Mouse (Mus musculus) fibroblast of lung, adult 2 months (primary cell): ENCODE data around the gene Moap1.

Experiments used
- DNase-seq: peaks from one replicate; pipeline ENCODE4 v3.0.0-alpha.2; 2011; ENCODE audit warnings: low read depth

Gene Moap1

GRCm38 (mm10) chr12:102705216-102705871 is 38.1 kb downstream of the Moap1 start:
- DNase-seq = no peak

- no peak for DNase-seq
Measured at GRCm38 (mm10) chr12:102704457-102705198, 38.8 kb downstream of the Moap1 start, which contains the start of gene Itpk1. Gene Itpk1 (minus strand): TSS chr12:102704930.

DNA sequence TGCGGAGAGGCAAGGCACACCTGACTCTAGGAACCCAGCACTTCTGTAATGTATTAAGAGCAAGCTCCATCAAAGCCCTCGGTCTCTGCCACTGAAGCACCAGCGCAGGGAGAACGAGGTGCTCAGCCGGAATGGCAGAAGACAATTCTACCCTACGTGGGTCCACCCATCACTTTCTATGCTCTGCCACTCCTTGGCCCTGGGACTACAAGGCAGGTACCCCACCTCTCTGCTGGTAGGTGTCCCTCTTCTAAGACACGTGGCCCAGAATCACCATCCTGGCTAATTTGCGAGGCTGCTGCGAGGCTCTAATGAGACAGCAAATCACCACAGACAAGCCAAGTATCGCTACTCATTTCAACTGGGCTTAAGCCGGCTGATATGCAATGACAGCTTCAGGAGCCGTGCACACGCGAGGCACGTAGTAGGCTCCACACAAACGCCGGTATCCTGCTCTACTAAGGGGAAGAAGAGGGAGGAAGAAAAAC is 39.5 kb downstream of the Moap1 start:
- no peak for DNase-seq

DNA sequence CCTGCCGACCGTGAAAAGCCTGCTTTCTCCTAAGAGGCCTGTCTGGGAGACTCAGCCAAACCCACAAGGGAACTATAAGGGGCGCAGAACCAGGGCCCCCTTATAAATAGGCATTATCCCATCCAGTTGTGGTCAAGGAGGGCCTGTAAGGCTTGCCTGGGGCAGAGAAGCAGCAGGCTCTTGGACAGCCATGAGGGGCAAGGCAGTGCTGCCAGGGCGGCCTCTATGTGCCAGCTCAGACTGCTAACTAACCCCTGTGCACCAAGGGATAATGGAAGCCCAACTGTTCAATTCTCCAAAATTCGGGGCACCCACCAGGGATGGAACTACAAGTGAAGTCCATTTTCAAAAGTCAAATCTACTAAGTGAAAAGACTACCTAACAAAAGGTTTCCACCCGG is 40.0 kb downstream of the Moap1 start:
- no peak for DNase-seq

DNA sequence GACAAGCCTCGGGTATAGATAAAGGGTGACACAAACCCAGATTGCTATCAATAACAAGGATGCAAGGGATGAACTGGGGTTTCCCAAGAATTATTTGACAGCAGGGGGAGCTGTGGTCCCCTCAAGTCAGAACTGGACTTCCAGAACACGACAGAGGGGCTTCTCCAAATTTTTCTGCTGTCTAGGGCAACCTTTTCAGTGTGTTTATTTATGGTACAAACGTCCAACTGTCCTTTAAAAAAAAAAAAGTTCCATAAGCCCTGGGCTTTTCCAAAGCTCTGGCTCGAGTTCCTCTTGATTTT is 40.4 kb downstream of the Moap1 start:
- no peak for DNase-seq

GRCm38 (mm10) chr12:102702356-102703110 is 40.9 kb downstream of the Moap1 start:
- DNase-seq = no peak

DNA sequence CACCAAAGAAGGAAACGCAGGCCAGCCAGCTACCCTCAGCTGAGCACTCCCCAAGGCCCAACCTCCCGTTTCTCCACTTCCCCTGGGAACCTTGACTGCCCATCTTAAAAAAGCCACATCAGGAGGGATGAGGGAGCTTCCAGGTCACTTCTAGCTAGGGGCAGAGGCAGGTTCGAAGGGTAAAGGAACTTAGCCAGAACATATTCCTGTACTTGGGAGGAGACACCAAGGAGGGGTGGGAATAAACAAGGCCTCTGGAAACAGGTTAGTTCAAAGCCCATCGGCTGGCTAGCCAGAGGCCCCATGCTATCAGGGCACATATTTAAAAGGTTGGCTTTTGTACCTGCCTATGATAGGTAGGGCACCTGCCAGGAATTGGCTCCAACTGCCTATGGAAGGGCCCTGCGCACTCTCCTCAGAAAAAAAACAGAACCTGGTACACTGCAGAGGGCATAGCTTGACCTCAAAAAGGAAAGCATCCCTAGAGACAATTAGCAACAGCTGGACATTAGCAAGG is 41.7 kb downstream of the Moap1 start:
- DNase-seq = no peak

GRCm38 (mm10) chr12:102700453-102700852 is 43.0 kb downstream of the Moap1 start:
- DNase-seq = no peak

DNA sequence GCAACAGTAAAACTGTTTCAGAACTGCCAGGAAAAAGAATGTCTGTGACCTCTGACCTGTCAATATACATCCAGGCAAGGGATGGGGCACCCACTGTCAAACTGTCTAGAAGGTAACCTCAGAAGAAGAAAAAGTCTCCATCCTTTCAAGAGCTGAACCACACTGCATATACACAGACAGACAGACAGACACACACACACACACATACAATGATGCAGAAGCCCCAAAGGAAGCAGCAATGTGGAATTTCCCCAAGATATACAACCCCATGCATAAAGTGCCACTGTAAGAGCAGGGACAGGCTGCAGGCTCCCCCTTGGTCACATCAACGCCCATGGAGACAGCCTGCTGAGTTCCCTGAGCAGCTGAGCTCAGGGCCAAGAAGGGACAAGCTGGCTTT is 44.3 kb downstream of the Moap1 start:
- no peak for DNase-seq

DNA sequence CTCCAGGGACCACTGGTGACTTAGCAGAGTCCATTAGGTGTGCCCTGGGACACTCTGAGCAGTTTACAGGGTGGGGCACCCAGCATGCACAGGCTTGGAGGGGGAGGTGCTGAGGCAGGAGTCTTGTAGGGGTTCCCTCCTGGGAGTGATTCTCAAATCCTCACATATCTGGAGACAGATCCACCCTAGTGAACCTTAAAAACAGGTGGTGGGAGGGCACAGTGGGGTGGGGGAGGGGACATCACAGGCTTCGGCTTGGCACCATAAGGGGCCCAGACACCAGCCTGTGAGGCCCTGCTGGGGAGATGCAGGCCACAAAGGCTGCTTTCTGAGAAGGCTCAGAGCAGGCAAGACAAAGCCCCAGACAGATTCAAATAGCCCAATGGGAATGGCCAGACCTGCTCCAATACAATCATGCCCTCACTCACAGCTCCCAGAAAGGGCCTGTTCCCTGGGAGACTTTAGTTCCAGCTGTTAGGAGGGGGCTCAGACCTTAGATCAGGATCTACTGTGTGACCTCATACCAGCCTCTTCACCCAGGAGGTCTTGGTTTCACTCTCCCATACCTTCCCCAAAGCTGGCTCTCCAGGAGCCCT is 45.3 kb downstream of the Moap1 start:
- DNase-seq = no peak

DNA sequence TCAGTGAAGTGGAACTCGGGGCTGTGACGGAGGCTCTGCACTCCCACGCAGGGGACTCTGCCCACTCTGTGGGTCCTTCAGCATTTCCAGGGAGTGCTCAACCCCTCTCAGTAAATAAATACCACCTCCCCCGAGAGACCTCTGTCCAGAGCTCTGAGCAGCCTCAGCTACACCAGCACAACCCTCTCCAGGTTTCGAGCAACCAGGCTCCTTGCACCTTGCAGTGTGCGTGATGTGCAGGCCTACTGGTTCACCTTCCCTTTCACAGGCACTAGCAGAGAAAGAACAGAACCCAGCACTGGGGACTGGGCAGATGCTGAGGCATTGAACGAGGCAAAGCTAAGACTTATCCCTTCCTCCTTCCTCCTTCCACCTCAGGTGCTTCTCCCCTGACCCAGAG is 46.1 kb downstream of the Moap1 start:
- DNase-seq = no peak

DNA sequence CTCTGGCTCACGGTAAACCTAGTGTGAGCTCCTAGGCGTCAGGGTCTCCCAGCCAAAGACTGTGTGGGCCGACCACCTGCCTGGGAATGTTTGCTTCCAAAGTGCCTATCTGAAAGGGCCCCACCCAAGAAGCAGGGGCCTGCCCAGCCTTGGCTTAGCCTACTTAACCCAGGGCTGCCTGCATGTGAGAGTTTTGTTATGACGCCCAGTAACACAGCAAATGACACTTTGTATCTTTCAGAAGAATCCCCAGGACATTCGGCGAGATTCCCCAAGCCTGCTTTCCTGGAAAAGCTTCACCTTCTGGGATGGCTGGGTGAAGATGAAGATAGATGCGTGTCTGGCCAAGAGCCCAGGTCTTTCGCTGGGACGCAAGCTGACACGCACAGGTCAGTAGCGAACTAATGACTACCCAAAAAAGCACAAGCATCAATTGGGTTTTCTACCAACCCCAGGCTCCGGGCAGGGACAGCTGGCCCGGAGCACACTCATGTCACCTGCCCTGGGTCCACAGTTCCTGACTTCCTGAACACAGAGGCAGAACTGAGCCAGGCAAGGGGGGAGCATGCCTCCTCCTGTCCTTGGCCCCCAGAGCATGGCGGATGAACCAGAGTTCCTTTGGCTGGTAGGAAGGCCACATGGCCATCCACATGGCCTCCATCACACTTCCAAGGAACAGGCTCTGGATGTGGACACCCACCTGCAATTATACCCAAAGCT is 46.7 kb downstream of the Moap1 start:
- DNase-seq = no peak

DNA sequence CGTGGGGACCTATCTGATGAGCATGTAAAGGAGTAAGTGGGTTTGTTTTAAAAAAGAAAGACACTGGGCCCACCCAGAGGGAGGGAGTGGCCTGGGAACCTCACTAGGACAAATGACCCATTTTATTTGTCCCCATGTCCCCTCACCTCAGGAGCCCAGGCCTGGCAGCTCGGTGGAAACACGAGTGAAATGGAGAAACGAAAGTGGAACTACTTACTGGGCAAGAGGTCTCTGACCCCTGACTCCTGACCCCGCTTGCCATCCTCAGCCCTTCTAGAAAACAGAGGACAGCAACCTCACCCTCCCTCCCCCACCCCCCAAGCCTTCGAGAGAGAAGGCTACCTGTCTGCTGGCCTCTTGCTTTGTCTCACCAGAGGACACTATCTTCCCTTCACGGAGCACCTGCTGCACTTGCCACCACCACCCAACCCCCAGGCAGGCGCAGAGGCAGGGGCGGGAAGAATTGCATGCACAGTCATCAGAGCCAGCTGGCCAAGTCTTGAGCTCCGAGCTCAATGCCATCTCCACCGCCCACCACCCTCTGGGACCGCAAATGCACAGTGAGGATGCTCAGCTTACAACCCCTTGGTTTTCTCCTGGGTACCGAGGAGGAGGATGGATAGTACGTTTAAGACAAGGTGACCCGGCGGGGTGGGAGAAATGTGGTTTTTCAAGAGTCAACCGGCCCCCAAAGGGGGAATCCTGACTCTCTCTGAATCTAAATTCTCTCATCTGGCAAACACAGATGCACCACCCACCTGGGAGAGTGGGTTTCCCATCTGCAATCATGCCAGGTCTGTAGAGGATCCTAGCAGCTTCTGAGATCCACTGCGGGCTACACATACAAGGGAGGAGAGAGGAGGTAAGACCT is 47.9 kb downstream of the Moap1 start:
- no peak for DNase-seq
